ENCODE assay signal across 8 mouse cellular contexts in the genomic region with DNA sequence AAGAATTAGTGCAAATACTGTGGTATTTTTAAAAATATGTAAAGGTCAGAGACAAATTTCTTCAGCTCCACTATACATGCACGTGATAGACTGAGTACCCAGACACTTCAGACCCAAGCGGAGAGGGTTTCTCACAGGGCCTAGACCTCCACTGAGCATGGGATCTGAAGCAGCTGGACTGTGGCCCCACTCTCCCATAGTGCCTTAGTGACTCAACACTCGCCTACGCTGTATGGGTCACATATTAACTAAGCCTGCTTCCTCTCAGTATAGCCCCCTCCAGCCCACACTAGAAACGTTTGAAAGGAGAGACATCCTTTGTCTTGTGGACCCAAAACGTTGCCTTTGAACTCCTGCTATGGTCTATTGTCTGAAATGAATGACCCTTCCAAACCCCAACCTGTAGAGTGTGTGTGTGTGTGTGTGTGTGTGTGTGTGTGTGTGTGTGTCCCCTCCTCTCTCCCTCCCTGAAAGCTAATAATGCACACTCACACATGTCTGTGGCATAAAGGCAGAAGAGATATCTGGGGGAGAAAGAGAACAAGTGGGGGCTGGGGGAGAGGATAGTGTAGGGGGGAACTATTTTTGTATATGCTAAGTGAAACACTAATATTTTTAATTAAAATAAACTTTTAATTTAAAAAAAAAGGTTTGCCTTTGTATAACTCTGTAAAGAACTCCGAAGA. TPM values are rescaled to one million over a fixed set of nuclear protein-coding genes. Genes with fewer than 3 reads are reported as not detected.
DNase-seq lines count a peak whose midpoint lies in the region; ATAC-seq lines count a peak whose summit lies in the region.

No protein-coding gene starts in this region.

- H3K4me2 ChIP-seq in liver, embryonic 16.5 days (ENCODE audit: low read depth, low read length), result peak overlapping the region; percentile 60

- no peaks in the 10 kb centered on the region for H3K9me3 ChIP-seq in liver, embryonic 16.5 days (replicated peaks; ENCODE audit: control insufficient read depth, low read length)

- H3K27ac ChIP-seq in liver, embryonic 16.5 days (ENCODE audit: low read length), result peak overlapping the region; percentile 93

- peak overlapping the region; percentile 58 for H3K9ac ChIP-seq in liver, embryonic 16.5 days (ENCODE audit: low read depth, low read length)

- H3K36me3 ChIP-seq in liver, embryonic 16.5 days (ENCODE audit: control insufficient read depth, insufficient read depth), result no peaks in the 10 kb centered on the region

- no peak overlapping the region; the same call in 1 of the 2 replicates for H3K4me3 ChIP-seq in liver, embryonic 16.5 days (ENCODE audit: low read depth, low read length)

- peak; percentile 8 for DNase-seq in embryo, embryonic 10.5 days (ENCODE audit: low spot score)
- no peak for DNase-seq in embryo, embryonic 11 days
- peak; percentile 26 for DNase-seq in retina, postnatal 1 day
- no peak for DNase-seq in retina, embryonic 14.5 days (ENCODE audit: low spot score)
- no peak for DNase-seq in right cerebral cortex, postnatal 4 days
- DNase-seq in natural killer cell, adult 2 months (ENCODE audit: low spot score in 2 of 2), result no peak
- DNase-seq in testis, postnatal 10 days (ENCODE audit: low spot score), result no peak

- WGBS in liver, embryonic 16.5 days (ENCODE audit: insufficient replicate concordance), result 40% methylated on average over 7 of the region's 7 CpGs

- H3K4me1 ChIP-seq in liver, embryonic 16.5 days (ENCODE audit: control insufficient read depth, low read depth, low read length), result peaks cover 55% of the 10 kb centered on the region

- ATAC-seq in liver, embryonic 16.5 days (ENCODE audit: low read depth), result peak; percentile 45

- H3K27me3 ChIP-seq in liver, embryonic 16.5 days (ENCODE audit: control insufficient read depth, insufficient read depth, low read depth, low read length), result no peaks in the 10 kb centered on the region

RNA-seq across cellular contexts. Expression of a gene that starts 34.1 kb away (rescaled TPM):
- polyA plus RNA-seq in liver, embryonic 16.5 days (2015; fragmentation: Nextera tagmentation; extraction: Ambion mirVana), result 3.7 and 3.8 TPM in 2 replicates

RNA-seq across cellular contexts. Expression of a gene that starts 56.0 kb away (rescaled TPM):
- polyA plus RNA-seq in liver, embryonic 16.5 days (2015; fragmentation: Nextera tagmentation; extraction: Ambion mirVana), result 1.0 and 1.1 TPM in 2 replicates

Comparison
In these comparisons a context has a peak if more than half of its experiments do, and no peak if none do; other contexts are left out.
1. DNase-seq: peak in embryo, embryonic 10.5 days (single experiment) and retina, postnatal 1 day (single experiment); none in embryo, embryonic 11 days (single experiment), retina, embryonic 14.5 days (single experiment), right cerebral cortex, postnatal 4 days (single experiment), natural killer cell, adult 2 months (0 of 2) and testis, postnatal 10 days (single experiment).